Mouse (Mus musculus): Measurements from ENCODE around the gene Arsb. TPM values are rescaled to one million over a fixed set of nuclear protein-coding genes. Genes with fewer than 3 reads are reported as not detected.

Arsb gene
- 7.4 and 7.9 TPM in 2 replicates for polyA plus RNA-seq (2015; fragmentation: Nextera tagmentation; extraction: Ambion mirVana)

GRCm38 (mm10) chr13:93771588-93772278 lies at the start of gene Arsb:
Gene Arsb (plus strand): TSS chr13:93771630.
- peak; percentile 93 for ATAC-seq
- H3K9ac ChIP-seq (ENCODE audit: low read depth, low read length): peak within 1 kb of the TSS; percentile 60
- peak; percentile 83 for TF ChIP-seq CTCF (IDR thresholded peaks at IDR 0.05; ENCODE audit: low read depth)
- H3K9me3 ChIP-seq (ENCODE audit: control insufficient read depth): no peaks in the 10 kb centered on the region
- peak within 1 kb of the TSS; percentile 98 for H3K4me2 ChIP-seq (replicated peaks; ENCODE audit: low read depth)
- H3K4me3 ChIP-seq (ENCODE audit: low read depth, low read length): peak within 1 kb of the TSS; percentile 58
- WGBS: under 1% methylated on average over 66 of the region's 66 CpGs
- H3K27ac ChIP-seq (ENCODE audit: low read depth, low read length): peak within 1 kb of the TSS; percentile 76
- H3K27me3 ChIP-seq (replicated peaks; ENCODE audit: control insufficient read depth, insufficient read depth, low read length): no peaks in the 10 kb centered on the region
- no peaks in the 10 kb centered on the region for H3K36me3 ChIP-seq (ENCODE audit: control insufficient read depth, insufficient read depth)
- H3K4me1 ChIP-seq (replicated peaks; ENCODE audit: control insufficient read depth, insufficient read depth, low read length): no peaks in the 10 kb centered on the region

GRCm38 (mm10) chr13:93721916-93722315 lies 49.5 kb upstream of the Arsb start:
- no peak overlapping the region for H3K4me2 ChIP-seq (replicated peaks; ENCODE audit: low read depth)
- no peaks in the 10 kb centered on the region for H3K36me3 ChIP-seq (ENCODE audit: control insufficient read depth, insufficient read depth)
- TF ChIP-seq CTCF (IDR thresholded peaks at IDR 0.05; ENCODE audit: low read depth): no peak
- no peak overlapping the region for H3K4me3 ChIP-seq (ENCODE audit: low read depth, low read length)
- H3K4me1 ChIP-seq (replicated peaks; ENCODE audit: control insufficient read depth, insufficient read depth, low read length): no peaks in the 10 kb centered on the region
- H3K27me3 ChIP-seq (replicated peaks; ENCODE audit: control insufficient read depth, insufficient read depth, low read length): no peaks in the 10 kb centered on the region
- ATAC-seq: no peak
- H3K9me3 ChIP-seq (ENCODE audit: control insufficient read depth): no peaks in the 10 kb centered on the region
- no peak overlapping the region for H3K9ac ChIP-seq (ENCODE audit: low read depth, low read length)
- WGBS: 69% methylated on average over 4 of the region's 4 CpGs
- no peak overlapping the region for H3K27ac ChIP-seq (ENCODE audit: low read depth, low read length)

- Histone ChIP-seq H3K4me2 (replicated peaks; ENCODE audit: low read depth) (no peak overlapping the region), H3K9me3 (ENCODE audit: control insufficient read depth) (no peaks in the 10 kb centered on the region), H3K4me3 (ENCODE audit: low read depth, low read length) (no peak overlapping the region), H3K9ac (ENCODE audit: low read depth, low read length) (no peak overlapping the region), H3K36me3 (ENCODE audit: control insufficient read depth, insufficient read depth) (no peaks in the 10 kb centered on the region), H3K27me3 (replicated peaks; ENCODE audit: control insufficient read depth, insufficient read depth, low read length) (no peaks in the 10 kb centered on the region), H3K27ac (ENCODE audit: low read depth, low read length) (no peak overlapping the region), H3K4me1 (replicated peaks; ENCODE audit: control insufficient read depth, insufficient read depth, low read length) (no peaks in the 10 kb centered on the region)
- WGBS: 84% methylated on average over 3 of the region's 3 CpGs
- ATAC-seq: no peak
- TF ChIP-seq CTCF (IDR thresholded peaks at IDR 0.05; ENCODE audit: low read depth): no peak
Measured at GRCm38 (mm10) chr13:93723455-93723854, 48.0 kb upstream of the Arsb start.

GRCm38 (mm10) chr13:93724206-93724605 lies 47.2 kb upstream of the Arsb start:
- Histone ChIP-seq H3K9ac (ENCODE audit: low read depth, low read length) (no peak overlapping the region), H3K4me2 (replicated peaks; ENCODE audit: low read depth) (no peak overlapping the region), H3K4me3 (ENCODE audit: low read depth, low read length) (no peak overlapping the region), H3K9me3 (ENCODE audit: control insufficient read depth) (no peaks in the 10 kb centered on the region), H3K36me3 (ENCODE audit: control insufficient read depth, insufficient read depth) (no peaks in the 10 kb centered on the region), H3K27ac (ENCODE audit: low read depth, low read length) (no peak overlapping the region), H3K4me1 (replicated peaks; ENCODE audit: control insufficient read depth, insufficient read depth, low read length) (no peaks in the 10 kb centered on the region), H3K27me3 (replicated peaks; ENCODE audit: control insufficient read depth, insufficient read depth, low read length) (no peaks in the 10 kb centered on the region)
- 35% methylated on average over 2 of the region's 2 CpGs for WGBS
- TF ChIP-seq CTCF (IDR thresholded peaks at IDR 0.05; ENCODE audit: low read depth): peak; percentile 76
- ATAC-seq: no peak

GRCm38 (mm10) chr13:93735131-93735636 lies 36.2 kb upstream of the Arsb start:
- H3K36me3 ChIP-seq (ENCODE audit: control insufficient read depth, insufficient read depth): no peaks in the 10 kb centered on the region
- H3K4me3 ChIP-seq (ENCODE audit: low read depth, low read length): no peak overlapping the region
- no peaks in the 10 kb centered on the region for H3K4me1 ChIP-seq (replicated peaks; ENCODE audit: control insufficient read depth, insufficient read depth, low read length)
- TF ChIP-seq CTCF (IDR thresholded peaks at IDR 0.05; ENCODE audit: low read depth): no peak
- no peaks in the 10 kb centered on the region for H3K27me3 ChIP-seq (replicated peaks; ENCODE audit: control insufficient read depth, insufficient read depth, low read length)
- H3K9ac ChIP-seq (ENCODE audit: low read depth, low read length): no peak overlapping the region
- ATAC-seq: no peak
- WGBS: 80% methylated on average over 5 of the region's 5 CpGs
- H3K27ac ChIP-seq (ENCODE audit: low read depth, low read length): no peak overlapping the region
- H3K9me3 ChIP-seq (ENCODE audit: control insufficient read depth): no peaks in the 10 kb centered on the region
- H3K4me2 ChIP-seq (replicated peaks; ENCODE audit: low read depth): no peak overlapping the region

GRCm38 (mm10) chr13:93744118-93744517 lies 27.3 kb upstream of the Arsb start:
- 55% methylated on average over 8 of the region's 8 CpGs for WGBS
- ATAC-seq: no peak
- no peak for TF ChIP-seq CTCF (IDR thresholded peaks at IDR 0.05; ENCODE audit: low read depth)

More at GRCm38 (mm10) chr13:93744118-93744517, 27.3 kb upstream of the Arsb start:
- Histone ChIP-seq H3K4me2 (replicated peaks; ENCODE audit: low read depth) (no peak overlapping the region), H3K9ac (ENCODE audit: low read depth, low read length) (no peak overlapping the region), H3K36me3 (ENCODE audit: control insufficient read depth, insufficient read depth) (no peaks in the 10 kb centered on the region), H3K27ac (ENCODE audit: low read depth, low read length) (no peak overlapping the region), H3K4me1 (replicated peaks; ENCODE audit: control insufficient read depth, insufficient read depth, low read length) (no peaks in the 10 kb centered on the region), H3K4me3 (ENCODE audit: low read depth, low read length) (no peak overlapping the region), H3K27me3 (replicated peaks; ENCODE audit: control insufficient read depth, insufficient read depth, low read length) (no peaks in the 10 kb centered on the region), H3K9me3 (ENCODE audit: control insufficient read depth) (no peaks in the 10 kb centered on the region)

All from intestine, postnatal 0 days (tissue).